In the genomic region with DNA sequence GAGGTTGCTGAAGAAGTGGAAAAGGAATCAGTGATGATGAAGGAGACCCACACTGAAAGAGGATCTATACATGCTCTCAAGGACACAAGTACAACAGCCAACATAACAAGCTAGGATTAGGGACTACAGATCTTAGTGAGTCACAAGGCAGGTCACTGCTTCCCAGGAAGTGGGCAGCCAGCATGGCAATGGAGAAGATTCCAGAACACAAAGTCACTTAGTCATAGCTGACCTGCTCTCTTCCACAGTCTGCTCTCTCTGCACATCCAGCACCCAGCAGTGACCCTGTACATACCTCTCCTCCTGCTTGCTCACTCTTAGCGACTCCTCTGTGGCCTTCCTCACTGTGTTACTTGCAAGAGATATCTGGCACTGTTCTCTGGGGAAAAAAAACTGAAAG, we compare ENCODE assay signal across 21 mouse cellular contexts.
"Had no signal": no experiment of that assay in that cellular context is flagged by ENCODE, and none has a peak within 500 bp of the region (broad histone marks: within the 10 kb centered on the region; RNA-seq: fewer than 3 reads in every experiment).

No protein-coding gene starts in this region.

- H3K9me3 ChIP-seq: limb, embryonic 10.5 days; limb, embryonic 13.5 days; liver, embryonic 12.5 days; liver, embryonic 15.5 days; lung, embryonic 15.5 days; midbrain, embryonic 13.5 days; neural tube, embryonic 12.5 days; neural tube, embryonic 15.5 days; stomach, embryonic 15.5 days had no signal

- H3K36me3 ChIP-seq: limb, embryonic 10.5 days; limb, embryonic 13.5 days; liver, embryonic 12.5 days; liver, embryonic 15.5 days; lung, embryonic 15.5 days; midbrain, embryonic 13.5 days; neural tube, embryonic 12.5 days; neural tube, embryonic 15.5 days; stomach, embryonic 15.5 days had no signal

- DNase-seq: kidney, adult 18-20 months; kidney, adult 9 months; kidney, postnatal 14 days; kidney, postnatal 4 days; liver; lung, adult 18-20 months; lung, postnatal 14 days; lung, postnatal 4 days; retina, postnatal 1 day; right cerebral cortex, postnatal 25 days; spleen, adult 18-20 months; thymus, postnatal 25 days had no signal

- H3K4me1 ChIP-seq: limb, embryonic 10.5 days; limb, embryonic 13.5 days; liver, embryonic 12.5 days; liver, embryonic 15.5 days; lung, embryonic 15.5 days; midbrain, embryonic 13.5 days; neural tube, embryonic 12.5 days; neural tube, embryonic 15.5 days; stomach, embryonic 15.5 days had no signal

- H3K27me3 ChIP-seq: limb, embryonic 13.5 days; liver, embryonic 12.5 days; liver, embryonic 15.5 days; lung, embryonic 15.5 days; midbrain, embryonic 13.5 days; neural tube, embryonic 12.5 days; neural tube, embryonic 15.5 days; stomach, embryonic 15.5 days had no signal

- H3K27ac ChIP-seq: limb, embryonic 10.5 days; limb, embryonic 13.5 days; liver, embryonic 12.5 days; liver, embryonic 15.5 days; lung, embryonic 15.5 days; midbrain, embryonic 13.5 days; neural tube, embryonic 12.5 days; neural tube, embryonic 15.5 days; stomach, embryonic 15.5 days had no signal

- H3K4me3 ChIP-seq: limb, embryonic 10.5 days; limb, embryonic 13.5 days; liver, embryonic 12.5 days; liver, embryonic 15.5 days; lung, embryonic 15.5 days; midbrain, embryonic 13.5 days; neural tube, embryonic 12.5 days; neural tube, embryonic 15.5 days; stomach, embryonic 15.5 days had no signal

- H3K4me2 ChIP-seq: limb, embryonic 13.5 days; liver, embryonic 12.5 days; liver, embryonic 15.5 days; lung, embryonic 15.5 days; midbrain, embryonic 13.5 days; neural tube, embryonic 12.5 days; neural tube, embryonic 15.5 days; stomach, embryonic 15.5 days had no signal

- H3K9ac ChIP-seq: limb, embryonic 13.5 days; liver, embryonic 12.5 days; liver, embryonic 15.5 days; lung, embryonic 15.5 days; midbrain, embryonic 13.5 days; neural tube, embryonic 12.5 days; neural tube, embryonic 15.5 days; stomach, embryonic 15.5 days had no signal

- ATAC-seq: liver, embryonic 12.5 days; midbrain, embryonic 13.5 days had no signal
